8 mouse cellular contexts compared by ENCODE assay signal in the genomic region with DNA sequence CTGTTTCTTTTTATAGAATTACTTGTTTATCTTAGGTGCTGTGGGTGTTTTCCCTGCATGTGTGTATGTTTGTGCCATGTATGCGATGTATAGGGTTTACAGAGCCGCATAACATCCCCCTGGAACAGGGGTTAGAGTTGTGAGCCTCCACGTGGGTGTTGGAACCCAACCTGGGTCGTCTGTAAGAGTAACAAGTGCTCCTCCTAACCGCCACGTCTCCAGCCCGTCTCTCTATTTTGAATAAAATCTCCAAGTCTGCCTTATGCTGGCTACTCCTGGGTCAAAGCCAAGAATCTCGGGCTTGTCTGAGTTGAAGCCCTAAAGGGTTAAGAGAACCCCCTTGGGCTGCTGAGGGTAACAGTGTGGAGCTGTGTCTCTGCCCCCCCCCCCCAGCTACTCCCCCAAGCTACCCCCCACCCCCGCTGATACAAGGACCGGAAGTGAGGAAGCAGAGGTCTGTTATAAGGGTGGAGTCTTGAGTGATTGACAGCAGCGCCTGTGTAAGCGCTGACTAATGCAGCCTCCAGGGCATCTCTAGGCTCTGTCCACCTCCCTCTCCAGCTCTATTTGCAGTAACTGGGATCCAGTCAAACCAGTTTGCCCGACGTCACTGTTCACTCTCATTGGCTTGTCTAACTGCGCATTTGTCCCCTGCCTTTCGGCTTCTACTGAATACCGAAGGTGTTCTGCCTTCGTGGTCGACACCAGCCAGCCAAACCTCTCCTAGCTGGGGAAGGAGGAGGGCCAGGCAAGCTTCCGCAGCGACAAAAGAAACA. TPM values are rescaled to one million over a fixed set of nuclear protein-coding genes. Genes with fewer than 3 reads are reported as not detected.
A peak's percentile ranks its signal among the peaks of the same experiment; 100 is the strongest.
DNase-seq lines count a peak whose midpoint lies in the region; ATAC-seq and TF ChIP-seq lines count a peak whose summit lies in the region.

No protein-coding gene starts in this region.

- peak overlapping the region; percentile 48 for H3K9ac ChIP-seq in forebrain, postnatal 0 days
- H3K9ac ChIP-seq in hindbrain, embryonic 12.5 days, result peak overlapping the region; percentile 57

- no peaks in the 10 kb centered on the region for H3K27me3 ChIP-seq in forebrain, postnatal 0 days (ENCODE audit: insufficient read depth, low read length)
- H3K27me3 ChIP-seq in hindbrain, embryonic 12.5 days, result no peaks in the 10 kb centered on the region; the same call in 1 of the 2 replicates
- no peaks in the 10 kb centered on the region for H3K27me3 ChIP-seq in small intestine, adult 2 months (ENCODE audit: control insufficient read depth, insufficient read depth, low read length)

- H3K79me2 ChIP-seq in macrophage (ENCODE audit: inconsistent target), result no peaks in the 10 kb centered on the region

- peak; percentile 96 for ATAC-seq in forebrain, postnatal 0 days
- peak; percentile 91 for ATAC-seq in hindbrain, embryonic 12.5 days (ENCODE audit: low FRiP score)

- 6% methylated on average over 21 of the region's 21 CpGs for WGBS in forebrain, postnatal 0 days
- WGBS in hindbrain, embryonic 12.5 days, result 5% methylated on average over 21 of the region's 21 CpGs
- 6% methylated on average over 21 of the region's 21 CpGs for WGBS in macrophage (ENCODE audit: missing documents)
- 3% methylated on average over 21 of the region's 21 CpGs for WGBS in small intestine, adult 2 months

- peak overlapping the region; percentile 67 for H3K27ac ChIP-seq in forebrain, postnatal 0 days (ENCODE audit: low read depth, low read length)
- peak overlapping the region; percentile 71 for H3K27ac ChIP-seq in hindbrain, embryonic 12.5 days
- no peak overlapping the region for H3K27ac ChIP-seq in macrophage
- peak overlapping the region; percentile 67 for H3K27ac ChIP-seq in small intestine, adult 2 months (ENCODE audit: insufficient read depth, low read depth, low read length)

- DNase-seq in right cerebral cortex, postnatal 4 days, result peak; percentile 22
- no peak for DNase-seq in right cerebral cortex, postnatal 36 days (ENCODE audit: low spot score in 2 of 2)
- DNase-seq in cerebellum, adult 11-12 months, result peak; percentile 37
- DNase-seq in forebrain, postnatal 0 days, result peak; percentile 75
- DNase-seq in layer of hippocampus, postnatal 10 days (ENCODE audit: low spot score in 2 of 2), result peak; percentile 31 to 34

- TF ChIP-seq POLR2A in small intestine, adult 2 months (IDR thresholded peaks at IDR 0.05; ENCODE audit: low read depth, low read length), result no peak

- H3K4me3 ChIP-seq in forebrain, postnatal 0 days (ENCODE audit: low read depth, low read length), result peak overlapping the region; percentile 34
- H3K4me3 ChIP-seq in hindbrain, embryonic 12.5 days, result peak overlapping the region; percentile 28
- peak overlapping the region; percentile 10; the same call in 1 of the 2 replicates for H3K4me3 ChIP-seq in macrophage (ENCODE audit: inconsistent target)
- peak overlapping the region; percentile 40 for H3K4me3 ChIP-seq in small intestine, adult 2 months (ENCODE audit: low read depth, low read length)

- 0 out of 2 replicates have a peak, but pooled peaks have one; percentile 5 for TF ChIP-seq CTCF in forebrain, postnatal 0 days (IDR thresholded peaks at IDR 0.05; ENCODE audit: low read depth)
- TF ChIP-seq CTCF in small intestine, adult 2 months (IDR thresholded peaks at IDR 0.05; ENCODE audit: extremely low read depth, insufficient read length, insufficient replicate concordance, low read depth, low read length), result no peak

- 0 out of 2 replicates have a peak, but pooled peaks cover 6% of the 10 kb centered on the region for H3K4me1 ChIP-seq in forebrain, postnatal 0 days (ENCODE audit: insufficient read depth)
- peaks cover 33% of the 10 kb centered on the region for H3K4me1 ChIP-seq in hindbrain, embryonic 12.5 days
- H3K4me1 ChIP-seq in small intestine, adult 2 months (ENCODE audit: control insufficient read depth, insufficient read depth, insufficient read length, low read length), result peaks cover 12% of the 10 kb centered on the region

- no peaks in the 10 kb centered on the region for H3K36me3 ChIP-seq in forebrain, postnatal 0 days (ENCODE audit: insufficient read depth)
- H3K36me3 ChIP-seq in hindbrain, embryonic 12.5 days, result no peaks in the 10 kb centered on the region
- no peaks in the 10 kb centered on the region for H3K36me3 ChIP-seq in macrophage (ENCODE audit: inconsistent target)
- H3K36me3 ChIP-seq in small intestine, adult 2 months (ENCODE audit: control insufficient read depth, insufficient read depth, low read length), result no peaks in the 10 kb centered on the region

- no peaks in the 10 kb centered on the region for H3K9me3 ChIP-seq in forebrain, postnatal 0 days (ENCODE audit: low read length)
- H3K9me3 ChIP-seq in hindbrain, embryonic 12.5 days (replicated peaks), result no peaks in the 10 kb centered on the region

- peak overlapping the region; percentile 65 for H3K4me2 ChIP-seq in forebrain, postnatal 0 days (ENCODE audit: low read depth)
- peak overlapping the region; percentile 50 for H3K4me2 ChIP-seq in hindbrain, embryonic 12.5 days (replicated peaks)

RNA-seq across cellular contexts. Expression of a gene that starts 36.3 kb away (rescaled TPM):
- not detected in 2 replicates for total RNA-seq in forebrain, postnatal 0 days (2014; rRNA removed)
- not detected in 2 replicates for polyA plus RNA-seq in forebrain, postnatal 0 days (2015; fragmentation: Nextera tagmentation; extraction: Ambion mirVana)
- polyA plus RNA-seq in hindbrain, embryonic 12.5 days (2016; fragmentation: Nextera tagmentation; extraction: Ambion mirVana), result not detected in 2 replicates
- not detected for total RNA-seq in layer of hippocampus, postnatal 10 days (2021)
- total RNA-seq in macrophage (2018; cell fraction: chromatin; rRNA removed), result not detected
- not detected for total RNA-seq in macrophage (2018; cell fraction: cytosol; rRNA removed)
- total RNA-seq in macrophage (2018; cell fraction: nucleus; rRNA removed), result not detected
- not detected in 3 replicates for polyA plus RNA-seq in macrophage (2018)
- polyA plus RNA-seq in small intestine, adult 2 months (2012; rRNA removed), result not detected in 2 replicates

Comparison
In these comparisons a context has a peak if more than half of its experiments do, and no peak if none do; other contexts are left out.
1. DNase-seq: peak in right cerebral cortex, postnatal 4 days (single experiment), cerebellum, adult 11-12 months (single experiment), forebrain, postnatal 0 days (single experiment) and layer of hippocampus, postnatal 10 days (2 of 2); none in right cerebral cortex, postnatal 36 days (0 of 2).
2. Peak in every context shown above with its lines, with median percentiles within 50 percentile points of each other: H3K4me3 ChIP-seq.